Mouse (Mus musculus): ENCODE data around the gene Specc1l. TPM values are rescaled to one million over a fixed set of nuclear protein-coding genes. Genes with fewer than 3 reads are reported as not detected.

The Specc1l gene
- polyA plus RNA-seq, 1 experiment from 2014 or later: 24.8 TPM

GRCm38 (mm10) chr10:75182151-75182774, 29.6 kb upstream of the Specc1l start:
- Histone ChIP-seq H3K4me2 (ENCODE audit: low read length) (no peak overlapping the region), H3K27ac (ENCODE audit: low read depth) (no peak overlapping the region), H3K27me3 (replicated peaks; ENCODE audit: control insufficient read depth, insufficient read depth, low read length) (no peaks in the 10 kb centered on the region), H3K9ac (ENCODE audit: low read length) (no peak overlapping the region), H3K9me3 (ENCODE audit: control insufficient read depth, low read length) (no peaks in the 10 kb centered on the region), H3K4me3 (ENCODE audit: low read depth, low read length) (no peak overlapping the region), H3K36me3 (ENCODE audit: control insufficient read depth, insufficient read depth, low read length) (peaks cover 68% of the 10 kb centered on the region), H3K4me1 (replicated peaks; ENCODE audit: control insufficient read depth, insufficient read depth, low read length) (no peaks in the 10 kb centered on the region)
- peak; percentile 68 for ATAC-seq (replicated peaks; ENCODE audit: low FRiP score, low TSS enrichment, low read depth)
- DNase-seq (ENCODE audit: low spot score): peak; percentile 89
- 19% methylated on average over 14 of the region's 14 CpGs for WGBS

GRCm38 (mm10) chr10:75184826-75185225, 27.0 kb upstream of the Specc1l start:
- Histone ChIP-seq H3K9me3 (ENCODE audit: control insufficient read depth, low read length) (no peaks in the 10 kb centered on the region), H3K4me2 (ENCODE audit: low read length) (no peak overlapping the region), H3K36me3 (ENCODE audit: control insufficient read depth, insufficient read depth, low read length) (peaks cover 43% of the 10 kb centered on the region), H3K27me3 (replicated peaks; ENCODE audit: control insufficient read depth, insufficient read depth, low read length) (no peaks in the 10 kb centered on the region), H3K4me3 (ENCODE audit: low read depth, low read length) (no peak overlapping the region), H3K9ac (ENCODE audit: low read length) (no peak overlapping the region), H3K27ac (ENCODE audit: low read depth) (no peak overlapping the region), H3K4me1 (replicated peaks; ENCODE audit: control insufficient read depth, insufficient read depth, low read length) (no peaks in the 10 kb centered on the region)
- 92% methylated on average over 9 of the region's 9 CpGs for WGBS
- ATAC-seq (replicated peaks; ENCODE audit: low FRiP score, low TSS enrichment, low read depth) (no peak), DNase-seq (ENCODE audit: low spot score) (peak; percentile 50)

- no peaks in the 10 kb centered on the region for H3K27me3 ChIP-seq (replicated peaks; ENCODE audit: control insufficient read depth, insufficient read depth, low read length)
- 42% methylated on average over 6 of the region's 6 CpGs for WGBS
- H3K36me3 ChIP-seq (ENCODE audit: control insufficient read depth, insufficient read depth, low read length): peaks cover 25% of the 10 kb centered on the region
- no peak overlapping the region for H3K4me2 ChIP-seq (ENCODE audit: low read length)
- peak; percentile 48 for DNase-seq (ENCODE audit: low spot score)
- H3K27ac ChIP-seq (ENCODE audit: low read depth): no peak overlapping the region
- no peak overlapping the region for H3K4me3 ChIP-seq (ENCODE audit: low read depth, low read length)
- H3K9ac ChIP-seq (ENCODE audit: low read length): no peak overlapping the region
- no peak for ATAC-seq (replicated peaks; ENCODE audit: low FRiP score, low TSS enrichment, low read depth)
- H3K4me1 ChIP-seq (replicated peaks; ENCODE audit: control insufficient read depth, insufficient read depth, low read length): no peaks in the 10 kb centered on the region
- no peaks in the 10 kb centered on the region for H3K9me3 ChIP-seq (ENCODE audit: control insufficient read depth, low read length)
These were observed 25.3 kb upstream of the Specc1l start for GRCm38 (mm10) chr10:75186551-75186950.

- no peak overlapping the region for H3K9ac ChIP-seq (ENCODE audit: low read length)
- peak; percentile 28 for DNase-seq (ENCODE audit: low spot score)
- H3K27ac ChIP-seq (ENCODE audit: low read depth): no peak overlapping the region
- no peak overlapping the region for H3K4me3 ChIP-seq (ENCODE audit: low read depth, low read length)
- H3K4me2 ChIP-seq (ENCODE audit: low read length): no peak overlapping the region
- H3K36me3 ChIP-seq (ENCODE audit: control insufficient read depth, insufficient read depth, low read length): peaks cover 18% of the 10 kb centered on the region
- WGBS: 77% methylated on average over 8 of the region's 8 CpGs
- H3K27me3 ChIP-seq (replicated peaks; ENCODE audit: control insufficient read depth, insufficient read depth, low read length): no peaks in the 10 kb centered on the region
- no peaks in the 10 kb centered on the region for H3K4me1 ChIP-seq (replicated peaks; ENCODE audit: control insufficient read depth, insufficient read depth, low read length)
- H3K9me3 ChIP-seq (ENCODE audit: control insufficient read depth, low read length): no peaks in the 10 kb centered on the region
- ATAC-seq (replicated peaks; ENCODE audit: low FRiP score, low TSS enrichment, low read depth): no peak
These were observed 24.4 kb upstream of the Specc1l start for GRCm38 (mm10) chr10:75187366-75188056.

- H3K4me2 ChIP-seq (ENCODE audit: low read length): no peak overlapping the region
- no peaks in the 10 kb centered on the region for H3K4me1 ChIP-seq (replicated peaks; ENCODE audit: control insufficient read depth, insufficient read depth, low read length)
- H3K9me3 ChIP-seq (ENCODE audit: control insufficient read depth, low read length): 0 out of 2 replicates have a peak, but pooled peaks cover 3% of the 10 kb centered on the region
- H3K4me3 ChIP-seq (ENCODE audit: low read depth, low read length): no peak overlapping the region
- 47% methylated on average over 7 of the region's 7 CpGs for WGBS
- no peaks in the 10 kb centered on the region for H3K36me3 ChIP-seq (ENCODE audit: control insufficient read depth, insufficient read depth, low read length)
- no peak overlapping the region for H3K27ac ChIP-seq (ENCODE audit: low read depth)
- ATAC-seq (replicated peaks; ENCODE audit: low FRiP score, low TSS enrichment, low read depth) (no peak), DNase-seq (ENCODE audit: low spot score) (peak; percentile 46)
- H3K9ac ChIP-seq (ENCODE audit: low read length): no peak overlapping the region
- H3K27me3 ChIP-seq (replicated peaks; ENCODE audit: control insufficient read depth, insufficient read depth, low read length): no peaks in the 10 kb centered on the region
These were observed 20.2 kb upstream of the Specc1l start for GRCm38 (mm10) chr10:75191647-75192046.

- Histone ChIP-seq H3K27ac (ENCODE audit: low read depth) (no peak overlapping the region), H3K9ac (ENCODE audit: low read length) (no peak overlapping the region), H3K4me3 (ENCODE audit: low read depth, low read length) (no peak overlapping the region), H3K4me1 (replicated peaks; ENCODE audit: control insufficient read depth, insufficient read depth, low read length) (no peaks in the 10 kb centered on the region), H3K27me3 (replicated peaks; ENCODE audit: control insufficient read depth, insufficient read depth, low read length) (no peaks in the 10 kb centered on the region), H3K9me3 (ENCODE audit: control insufficient read depth, low read length) (0 out of 2 replicates have a peak, but pooled peaks cover 2% of the 10 kb centered on the region), H3K36me3 (ENCODE audit: control insufficient read depth, insufficient read depth, low read length) (no peaks in the 10 kb centered on the region), H3K4me2 (ENCODE audit: low read length) (no peak overlapping the region)
- ATAC-seq (replicated peaks; ENCODE audit: low FRiP score, low TSS enrichment, low read depth): no peak
- no peak for DNase-seq (ENCODE audit: low spot score)
- WGBS: 75% methylated on average over 1 of the region's 1 CpGs
These were observed 14.1 kb upstream of the Specc1l start for GRCm38 (mm10) chr10:75197817-75198216.

- H3K27me3 ChIP-seq (replicated peaks; ENCODE audit: control insufficient read depth, insufficient read depth, low read length): no peaks in the 10 kb centered on the region
- no peak overlapping the region for H3K4me3 ChIP-seq (ENCODE audit: low read depth, low read length)
- no peak for ATAC-seq (replicated peaks; ENCODE audit: low FRiP score, low TSS enrichment, low read depth)
- no peaks in the 10 kb centered on the region for H3K4me1 ChIP-seq (replicated peaks; ENCODE audit: control insufficient read depth, insufficient read depth, low read length)
- DNase-seq (ENCODE audit: low spot score): no peak
- H3K27ac ChIP-seq (ENCODE audit: low read depth): no peak overlapping the region
- no peaks in the 10 kb centered on the region for H3K36me3 ChIP-seq (ENCODE audit: control insufficient read depth, insufficient read depth, low read length)
- no peak overlapping the region for H3K4me2 ChIP-seq (ENCODE audit: low read length)
- H3K9me3 ChIP-seq (ENCODE audit: control insufficient read depth, low read length): no peaks in the 10 kb centered on the region
- 70% methylated on average over 1 of the region's 1 CpGs for WGBS
- no peak overlapping the region for H3K9ac ChIP-seq (ENCODE audit: low read length)
These were observed 11.1 kb upstream of the Specc1l start for GRCm38 (mm10) chr10:75200733-75201132.

- no peaks in the 10 kb centered on the region for H3K27me3 ChIP-seq (replicated peaks; ENCODE audit: control insufficient read depth, insufficient read depth, low read length)
- no peak overlapping the region for H3K4me3 ChIP-seq (ENCODE audit: low read depth, low read length)
- no peaks in the 10 kb centered on the region for H3K36me3 ChIP-seq (ENCODE audit: control insufficient read depth, insufficient read depth, low read length)
- H3K9ac ChIP-seq (ENCODE audit: low read length): no peak overlapping the region
- ATAC-seq (replicated peaks; ENCODE audit: low FRiP score, low TSS enrichment, low read depth) (no peak), DNase-seq (ENCODE audit: low spot score) (no peak)
- no peaks in the 10 kb centered on the region for H3K4me1 ChIP-seq (replicated peaks; ENCODE audit: control insufficient read depth, insufficient read depth, low read length)
- no peak overlapping the region for H3K4me2 ChIP-seq (ENCODE audit: low read length)
- H3K27ac ChIP-seq (ENCODE audit: low read depth): no peak overlapping the region
- H3K9me3 ChIP-seq (ENCODE audit: control insufficient read depth, low read length): no peaks in the 10 kb centered on the region
- WGBS: 61% methylated on average over 4 of the region's 4 CpGs
These were observed 5.7 kb upstream of the Specc1l start for GRCm38 (mm10) chr10:75206192-75206591.

GRCm38 (mm10) chr10:75210841-75211240, 1.0 kb upstream of the Specc1l start:
- H3K27ac ChIP-seq (ENCODE audit: low read depth): no peak overlapping the region
- H3K4me1 ChIP-seq (replicated peaks; ENCODE audit: control insufficient read depth, insufficient read depth, low read length): peaks cover 12% of the 10 kb centered on the region
- no peak overlapping the region for H3K4me2 ChIP-seq (ENCODE audit: low read length)
- H3K9me3 ChIP-seq (ENCODE audit: control insufficient read depth, low read length): no peaks in the 10 kb centered on the region
- no peaks in the 10 kb centered on the region for H3K36me3 ChIP-seq (ENCODE audit: control insufficient read depth, insufficient read depth, low read length)
- no peaks in the 10 kb centered on the region for H3K27me3 ChIP-seq (replicated peaks; ENCODE audit: control insufficient read depth, insufficient read depth, low read length)
- H3K9ac ChIP-seq (ENCODE audit: low read length): no peak overlapping the region
- DNase-seq (ENCODE audit: low spot score) (no peak), ATAC-seq (replicated peaks; ENCODE audit: low FRiP score, low TSS enrichment, low read depth) (no peak)
- no peak overlapping the region for H3K4me3 ChIP-seq (ENCODE audit: low read depth, low read length)
- WGBS: 85% methylated on average over 3 of the region's 3 CpGs
